Mouse (Mus musculus) liver, embryonic 14.5 days (tissue): Measurements from ENCODE around the gene Kctd10.

Experiments used
- CTCF ChIP-seq: IDR thresholded peaks from 2 replicates; pipeline ENCODE4 v1.5.1; 2016; ENCODE audit warnings: antibody characterized with exemption, low read depth, control low read depth
- EP300 ChIP-seq: IDR thresholded peaks from 2 replicates; pipeline ENCODE4 v1.6.1; 2016; ENCODE audit warnings: antibody characterized with exemption, low read depth

GRCm38 (mm10) chr5:114383184-114383904 lies 3.0 kb upstream of the Kctd10 start:
- TF ChIP-seq CTCF (peak; percentile 87), EP300 (no peak)
